Mouse (Mus musculus): ENCODE results near the gene Gm49387. TPM values are rescaled to one million over a fixed set of nuclear protein-coding genes. Genes with fewer than 3 reads are reported as not detected.

Gm49387 gene
- polyA plus RNA-seq, 1 experiment = not detected

DNA sequence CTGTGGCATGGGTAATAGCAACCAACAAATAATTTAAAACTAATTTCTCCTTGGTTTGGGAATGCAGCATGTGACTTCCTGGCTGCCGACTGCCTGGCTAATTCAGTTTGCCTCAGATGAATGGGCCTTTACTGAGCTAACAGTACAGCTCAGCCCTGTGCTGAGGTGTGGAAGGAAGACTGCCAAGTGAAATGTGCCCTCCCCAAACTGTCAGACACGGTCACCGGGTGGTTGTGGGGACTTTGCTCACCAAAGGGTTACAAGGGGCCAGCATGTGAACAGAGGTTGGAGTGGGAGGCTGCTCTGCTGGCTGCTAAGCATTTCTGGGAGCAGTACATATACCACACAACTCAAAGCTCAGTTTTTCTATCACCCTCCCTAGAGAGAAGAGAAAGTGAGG lies 46.0 kb downstream of the Gm49387 start:
- H3K27me3 ChIP-seq (ENCODE audit: control insufficient read depth, insufficient read depth, insufficient read length) = peaks cover 12% of the 10 kb centered on the region
- no peak overlapping the region for H3K4me3 ChIP-seq
- TF ChIP-seq USF1 (IDR thresholded peaks at IDR 0.05; ENCODE audit: low read depth) (no peak), POLR2AphosphoS2 (IDR thresholded peaks at IDR 0.05; ENCODE audit: insufficient read length, low read depth) (no peak), REST (IDR thresholded peaks at IDR 0.05; ENCODE audit: insufficient read depth, insufficient read length) (no peak), POLR2A (IDR thresholded peaks at IDR 0.05; ENCODE audit: insufficient read length, low read depth) (no peak), CEBPB (IDR thresholded peaks at IDR 0.05; ENCODE audit: insufficient read depth, poor library complexity, severe bottlenecking) (no peak), MYOD1 (IDR thresholded peaks at IDR 0.05; ENCODE audit: control insufficient read depth in 1 of 3, insufficient read length in 2 of 3, low read depth in 2 of 3) (no peak), TCF3 (IDR thresholded peaks at IDR 0.05; ENCODE audit: insufficient read length, low read depth) (no peak), MYOG (IDR thresholded peaks at IDR 0.05; ENCODE audit: control insufficient read depth in 1 of 3, insufficient read depth in 1 of 3, insufficient read length in 2 of 3, low read depth in 2 of 3) (no peak), SRF (IDR thresholded peaks at IDR 0.05; ENCODE audit: control insufficient read depth, insufficient read length, low read depth) (no peak), TCF12 (IDR thresholded peaks at IDR 0.05; ENCODE audit: insufficient read depth, poor library complexity, severe bottlenecking) (no peak), MAX (IDR thresholded peaks at IDR 0.05; ENCODE audit: low read depth) (no peak), E2F4 (IDR thresholded peaks at IDR 0.05; ENCODE audit: insufficient read depth) (no peak)
- H3K36me3 ChIP-seq (ENCODE audit: control insufficient read depth, insufficient read depth) = no peaks in the 10 kb centered on the region
- H3K79me2 ChIP-seq (ENCODE audit: control insufficient read depth, insufficient read depth) = no peaks in the 10 kb centered on the region
- no peak overlapping the region for H3ac ChIP-seq (ENCODE audit: control insufficient read depth, insufficient read length)
- no peak overlapping the region for H3K4me2 ChIP-seq (ENCODE audit: low read depth)

DNA sequence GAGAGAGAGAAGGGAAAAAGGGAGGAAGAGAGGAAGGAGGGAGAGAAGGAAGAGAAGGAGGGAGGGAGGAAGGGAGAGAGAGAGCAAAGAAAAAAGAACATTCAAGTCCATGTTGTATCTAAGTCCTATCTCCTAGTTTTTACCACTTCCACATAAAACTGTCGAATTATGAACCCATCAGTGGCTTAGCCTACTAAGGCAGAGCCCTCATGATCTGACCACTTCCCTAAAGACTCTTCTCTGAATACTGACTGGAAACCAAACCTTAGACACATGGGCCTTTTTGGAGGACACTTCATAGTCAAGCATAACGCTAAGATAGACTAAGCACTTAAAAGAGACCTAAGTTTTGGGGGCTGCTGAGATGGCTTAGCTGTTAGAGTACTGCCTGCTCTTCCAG lies 47.6 kb downstream of the Gm49387 start:
- Histone ChIP-seq H3K4me2 (ENCODE audit: low read depth) (no peak overlapping the region), H3K4me3 (no peak overlapping the region), H3ac (ENCODE audit: control insufficient read depth, insufficient read length) (no peak overlapping the region), H3K27me3 (ENCODE audit: control insufficient read depth, insufficient read depth, insufficient read length) (peaks cover 21% of the 10 kb centered on the region), H3K79me2 (ENCODE audit: control insufficient read depth, insufficient read depth) (no peaks in the 10 kb centered on the region), H3K36me3 (ENCODE audit: control insufficient read depth, insufficient read depth) (no peaks in the 10 kb centered on the region)
- TF ChIP-seq POLR2AphosphoS2 (IDR thresholded peaks at IDR 0.05; ENCODE audit: insufficient read length, low read depth) (no peak), USF1 (IDR thresholded peaks at IDR 0.05; ENCODE audit: low read depth) (no peak), MAX (IDR thresholded peaks at IDR 0.05; ENCODE audit: low read depth) (no peak), MYOG (IDR thresholded peaks at IDR 0.05; ENCODE audit: control insufficient read depth in 1 of 3, insufficient read depth in 1 of 3, insufficient read length in 2 of 3, low read depth in 2 of 3) (no peak), MYOD1 (IDR thresholded peaks at IDR 0.05; ENCODE audit: control insufficient read depth in 1 of 3, insufficient read length in 2 of 3, low read depth in 2 of 3) (no peak)

DNA sequence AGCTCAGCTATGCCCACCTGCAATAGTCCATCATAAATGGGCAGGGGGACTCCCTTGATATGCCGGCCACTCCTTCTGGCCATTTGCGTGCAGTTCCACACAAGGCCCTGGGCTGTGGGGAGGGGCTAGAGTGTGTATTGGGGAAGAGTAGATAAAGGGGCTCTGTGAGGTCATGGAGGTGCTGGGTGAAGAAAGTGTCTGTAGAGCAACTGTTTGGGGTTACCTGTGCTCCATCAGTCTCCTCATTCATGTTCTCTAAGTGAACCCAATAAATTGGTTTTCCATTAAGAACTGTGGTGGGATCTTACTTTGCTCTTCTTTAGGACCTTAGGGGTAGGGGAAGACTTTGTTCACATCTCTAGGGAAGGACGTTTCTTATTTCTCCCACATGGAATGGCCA lies 49.4 kb downstream of the Gm49387 start, which contains the start of gene Colq:
TSS of gene Colq (minus strand) at position 101 of the 400 bp plus-strand sequence.
- H3K27me3 ChIP-seq (ENCODE audit: control insufficient read depth, insufficient read depth, insufficient read length) = peaks cover 37% of the 10 kb centered on the region
- H3K4me2 ChIP-seq (ENCODE audit: low read depth) = no peak within 1 kb of the TSS
- H3K79me2 ChIP-seq (ENCODE audit: control insufficient read depth, insufficient read depth) = no peaks in the 10 kb centered on the region
- no peaks in the 10 kb centered on the region for H3K36me3 ChIP-seq (ENCODE audit: control insufficient read depth, insufficient read depth)
- H3ac ChIP-seq (ENCODE audit: control insufficient read depth, insufficient read length) = no peak within 1 kb of the TSS
- TF ChIP-seq POLR2AphosphoS2 (IDR thresholded peaks at IDR 0.05; ENCODE audit: insufficient read length, low read depth) = no peak
- no peak for TF ChIP-seq CEBPB (IDR thresholded peaks at IDR 0.05; ENCODE audit: insufficient read depth, poor library complexity, severe bottlenecking)
- no peak for TF ChIP-seq MYOD1 (IDR thresholded peaks at IDR 0.05; ENCODE audit: control insufficient read depth in 1 of 3, insufficient read length in 2 of 3, low read depth in 2 of 3)
- TF ChIP-seq MYOG (IDR thresholded peaks at IDR 0.05; ENCODE audit: control insufficient read depth in 1 of 3, insufficient read depth in 1 of 3, insufficient read length in 2 of 3, low read depth in 2 of 3) = no peak
- no peak for TF ChIP-seq USF1 (IDR thresholded peaks at IDR 0.05; ENCODE audit: low read depth)
- H3K4me3 ChIP-seq = no peak within 1 kb of the TSS

DNA sequence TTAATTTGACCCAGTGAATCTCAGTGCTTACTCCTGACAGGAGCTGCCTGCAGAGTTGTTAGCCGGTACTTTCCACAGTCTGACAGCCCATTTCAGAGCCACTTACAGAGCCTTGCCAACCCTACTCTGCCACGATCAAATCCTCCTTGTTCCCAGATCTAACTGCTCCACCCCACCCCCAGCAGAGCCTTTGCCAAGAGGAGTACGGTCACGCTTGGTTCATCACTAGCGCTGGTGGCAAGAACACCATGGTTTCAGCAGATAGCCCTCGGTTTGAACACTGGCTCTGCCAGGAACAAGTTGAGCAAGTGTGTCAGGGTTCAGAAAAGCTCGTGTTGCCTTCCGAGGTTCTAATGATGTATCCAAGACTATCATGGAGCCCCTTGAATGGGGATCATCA lies 54.2 kb downstream of the Gm49387 start:
- no peak for TF ChIP-seq MAX (IDR thresholded peaks at IDR 0.05; ENCODE audit: low read depth)
- TF ChIP-seq POLR2A (IDR thresholded peaks at IDR 0.05; ENCODE audit: insufficient read length, low read depth) = no peak
- TF ChIP-seq SRF (IDR thresholded peaks at IDR 0.05; ENCODE audit: control insufficient read depth, insufficient read length, low read depth) = no peak
- Histone ChIP-seq H3K27me3 (ENCODE audit: control insufficient read depth, insufficient read depth, insufficient read length) (peaks cover 46% of the 10 kb centered on the region), H3K4me2 (ENCODE audit: low read depth) (no peak overlapping the region), H3K4me3 (no peak overlapping the region), H3ac (ENCODE audit: control insufficient read depth, insufficient read length) (no peak overlapping the region), H3K36me3 (ENCODE audit: control insufficient read depth, insufficient read depth) (no peaks in the 10 kb centered on the region), H3K79me2 (ENCODE audit: control insufficient read depth, insufficient read depth) (no peaks in the 10 kb centered on the region)

DNA sequence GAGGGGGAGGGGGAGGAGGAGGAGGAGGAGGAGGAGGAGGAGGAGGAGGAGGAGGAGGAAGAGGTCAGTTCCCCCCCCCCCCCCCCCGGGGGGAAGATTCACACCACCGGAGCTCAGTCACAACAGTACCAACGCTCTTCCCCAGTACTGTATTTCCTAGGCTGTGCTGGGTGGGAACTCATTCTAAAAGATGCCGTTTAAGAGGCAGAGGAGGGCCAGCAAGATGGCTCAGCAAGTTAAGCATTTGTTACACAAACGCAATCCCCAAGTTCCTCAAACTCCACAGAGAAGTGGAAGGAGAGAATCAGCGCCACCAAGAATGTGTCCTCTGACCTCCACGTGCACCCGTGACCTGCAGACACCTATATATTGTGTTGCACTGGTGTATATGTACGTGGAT lies 57.6 kb downstream of the Gm49387 start:
- H3K27me3 ChIP-seq (ENCODE audit: control insufficient read depth, insufficient read depth, insufficient read length) = peaks cover 26% of the 10 kb centered on the region
- H3K79me2 ChIP-seq (ENCODE audit: control insufficient read depth, insufficient read depth) = no peaks in the 10 kb centered on the region
- TF ChIP-seq MYOG (IDR thresholded peaks at IDR 0.05; ENCODE audit: control insufficient read depth in 1 of 3, insufficient read depth in 1 of 3, insufficient read length in 2 of 3, low read depth in 2 of 3) (no peak), CEBPB (IDR thresholded peaks at IDR 0.05; ENCODE audit: insufficient read depth, poor library complexity, severe bottlenecking) (no peak), USF1 (IDR thresholded peaks at IDR 0.05; ENCODE audit: low read depth) (no peak), POLR2AphosphoS2 (IDR thresholded peaks at IDR 0.05; ENCODE audit: insufficient read length, low read depth) (no peak)
- no peak overlapping the region for H3K4me2 ChIP-seq (ENCODE audit: low read depth)
- H3K36me3 ChIP-seq (ENCODE audit: control insufficient read depth, insufficient read depth) = no peaks in the 10 kb centered on the region
- H3ac ChIP-seq (ENCODE audit: control insufficient read depth, insufficient read length) = no peak overlapping the region
- H3K4me3 ChIP-seq = no peak overlapping the region

Data from myocyte (in vitro differentiated cells).